Mouse (Mus musculus): ENCODE results near the gene Cpt1c. TPM values are rescaled to one million over a fixed set of nuclear protein-coding genes. Genes with fewer than 3 reads are reported as not detected.
A peak's percentile ranks its signal among the peaks of the same experiment; 100 is the strongest.
"Not testable (repeated sequence)": the region's sequence is repeated elsewhere in the genome, so short reads cannot be mapped to it uniquely, and the experiment has no call there.

Cpt1c gene
- 3.6 and 4.5 TPM in 2 replicates for total RNA-seq (2012; rRNA removed)
- total RNA-seq (2014; rRNA removed) = 10.2 and 10.3 TPM in 2 replicates
- 10.4 and 12.7 TPM in 2 replicates for polyA plus RNA-seq (2012; ENCODE audit: insufficient read length, low read depth)

DNA sequence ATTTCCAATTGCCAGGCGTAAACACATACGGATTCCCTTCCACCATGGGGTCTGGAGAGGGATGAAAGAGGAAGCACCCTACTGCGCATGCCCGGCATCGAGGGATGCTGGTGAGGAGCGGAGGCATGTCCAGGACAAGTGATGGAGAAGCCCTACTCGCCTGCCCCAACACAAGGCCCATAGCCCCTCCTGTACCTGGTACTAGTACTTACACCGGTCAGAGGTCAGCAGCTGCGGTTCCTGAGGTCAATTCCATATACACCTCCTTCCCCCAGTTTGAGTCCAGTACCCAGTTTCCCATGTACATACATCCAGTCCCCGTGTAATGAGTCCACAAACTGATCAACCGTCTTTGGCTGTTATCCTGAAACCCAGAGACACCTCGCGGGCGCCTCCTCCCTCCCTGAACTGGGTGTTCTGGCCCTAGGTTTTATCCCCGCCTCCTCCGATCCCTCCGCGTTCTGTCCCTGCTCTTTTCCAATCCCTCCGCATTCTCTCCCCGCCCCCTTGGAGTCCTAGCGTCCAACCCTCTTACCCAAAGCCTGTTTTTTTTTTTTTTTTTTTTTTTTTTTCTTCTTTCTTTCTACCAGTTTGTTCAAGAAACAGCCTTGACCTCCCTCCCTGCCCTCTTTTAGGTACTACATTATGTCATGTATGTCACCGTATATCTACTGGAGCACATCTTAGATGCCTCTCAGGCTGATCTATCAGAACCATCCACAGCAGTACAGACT, at the start of gene Cpt1c:
Gene Cpt1c, minus strand, starts transcription at position 469 of the 734 bp plus-strand sequence.
- Histone ChIP-seq H3K27ac (ENCODE audit: insufficient read depth, low read depth) (no peak within 1 kb of the TSS), H3K36me3 (replicated peaks in 1 of 2; ENCODE audit: control insufficient read depth in 1 of 2, insufficient read depth in 1 of 2, low read length in 1 of 2) (peaks cover 31 to 55% of the 10 kb centered on the region in 2 experiments), H3K9me3 (replicated peaks; ENCODE audit: low read length) (no peaks in the 10 kb centered on the region), H3K4me3 (replicated peaks in 1 of 3; ENCODE audit: low read depth in 2 of 3, low read length in 2 of 3, poor library complexity in 1 of 3) (peak within 1 kb of the TSS; percentile 5 to 55 (median 49)), H3K27me3 (replicated peaks) (no peaks in the 10 kb centered on the region), H3K9ac (ENCODE audit: insufficient read depth, low read depth) (no peak within 1 kb of the TSS), H3K4me2 (ENCODE audit: insufficient read depth, low read depth, poor library complexity, severe bottlenecking) (no peak within 1 kb of the TSS), H3K79me2 (replicated peaks; ENCODE audit: control insufficient read depth, extremely low read depth, insufficient read depth, poor library complexity, severe bottlenecking) (no peaks in the 10 kb centered on the region), H3K4me1 (ENCODE audit: control insufficient read depth in 1 of 2, insufficient read depth in 2 of 2) (peaks cover 7 to 25% of the 10 kb centered on the region in 2 experiments; a peak in 3 of 4 replicates)
- TF ChIP-seq POLR2A (IDR thresholded peaks at IDR 0.05; ENCODE audit: low read depth, low read length) = peak; percentile 51
- peak; percentile 53; the same call in 1 of the 2 replicates for TF ChIP-seq ZMIZ1 (IDR thresholded peaks at IDR 0.05; ENCODE audit: low read depth, low read length)
- no peak for TF ChIP-seq MAX (IDR thresholded peaks at IDR 0.05; ENCODE audit: low read length)
- TF ChIP-seq POLR2AphosphoS2 (IDR thresholded peaks at IDR 0.05; ENCODE audit: low read depth, low read length) = peak; percentile 80; the same call in 1 of the 2 replicates
- TF ChIP-seq NRF1 (IDR thresholded peaks at IDR 0.05; ENCODE audit: low read depth, low read length) = peak; percentile 78
- peak; percentile 37; the same call in 1 of the 2 replicates for TF ChIP-seq ZNF384 (IDR thresholded peaks at IDR 0.05; ENCODE audit: low read depth, low read length)
- dilution Hi-C loops (cut with MboI; ENCODE audit: extremely low pct_ligation_motif_present, extremely low pct_unique_long_range_greater_than_20kb, low sequenced_read_pairs) (no loop called here), in situ Hi-C loops (cut with MboI; ENCODE audit: low pct_ligation_motif_present, low pct_unique_long_range_greater_than_20kb, low sequenced_read_pairs) (no loop called here)
- peak; percentile 76 for DNase-seq (ENCODE audit: extremely low read depth)

DNA sequence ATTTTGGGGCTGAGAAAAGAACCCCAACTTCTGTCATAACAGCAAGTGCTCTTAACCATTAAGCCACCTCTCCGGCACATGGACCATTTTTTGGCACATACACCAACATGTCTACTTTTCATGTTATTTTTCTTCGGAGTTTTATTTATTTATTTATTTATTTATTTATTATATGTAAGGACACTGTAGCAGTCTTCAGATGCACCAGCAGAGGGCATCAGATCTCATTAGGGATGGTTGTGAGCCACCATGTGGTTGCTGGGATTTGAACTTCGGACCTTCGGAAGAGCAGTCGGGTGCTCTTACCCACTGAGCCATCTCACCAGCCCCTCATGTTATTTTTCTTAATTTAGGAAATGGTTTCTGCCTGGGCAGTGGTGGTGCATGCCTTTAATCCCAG, 49.1 kb upstream of the Cpt1c start:
- H3K27me3 ChIP-seq (replicated peaks); H3K4me3 ChIP-seq (replicated peaks in 1 of 3; ENCODE audit: low read depth in 2 of 3, low read length in 2 of 3, poor library complexity in 1 of 3); in situ Hi-C loops (cut with MboI; ENCODE audit: low pct_ligation_motif_present, low pct_unique_long_range_greater_than_20kb, low sequenced_read_pairs); dilution Hi-C loops (cut with MboI; ENCODE audit: extremely low pct_ligation_motif_present, extremely low pct_unique_long_range_greater_than_20kb, low sequenced_read_pairs); H3K9ac ChIP-seq (ENCODE audit: insufficient read depth, low read depth); H3K4me2 ChIP-seq (ENCODE audit: insufficient read depth, low read depth, poor library complexity, severe bottlenecking); H3K27ac ChIP-seq (ENCODE audit: insufficient read depth, low read depth); H3K79me2 ChIP-seq (replicated peaks; ENCODE audit: control insufficient read depth, extremely low read depth, insufficient read depth, poor library complexity, severe bottlenecking); DNase-seq (ENCODE audit: extremely low read depth); H3K9me3 ChIP-seq (replicated peaks; ENCODE audit: low read length); H3K4me1 ChIP-seq (ENCODE audit: control insufficient read depth in 1 of 2, insufficient read depth in 2 of 2): not testable (repeated sequence)
- peaks cover 10 to 52% of the 10 kb centered on the region in 2 experiments for H3K36me3 ChIP-seq (replicated peaks in 1 of 2; ENCODE audit: control insufficient read depth in 1 of 2, insufficient read depth in 1 of 2, low read length in 1 of 2)

DNA sequence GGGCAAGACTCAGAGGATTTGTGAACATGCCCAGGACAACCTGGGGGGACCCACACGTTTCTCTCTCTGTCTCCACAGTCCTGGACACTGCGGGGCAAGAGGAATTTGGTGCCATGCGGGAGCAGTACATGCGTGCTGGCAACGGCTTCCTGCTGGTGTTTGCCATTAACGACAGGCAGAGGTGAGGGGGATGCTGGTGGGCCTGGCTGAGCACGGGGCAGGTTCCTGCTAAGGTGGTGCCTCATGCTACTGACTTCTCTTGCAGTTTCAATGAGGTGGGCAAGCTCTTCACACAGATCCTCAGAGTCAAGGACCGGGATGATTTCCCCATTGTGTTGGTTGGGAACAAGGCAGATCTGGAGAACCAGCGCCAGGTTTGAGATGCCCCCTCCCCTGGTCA, 45.6 kb upstream of the Cpt1c start:
- in situ Hi-C loops (cut with MboI; ENCODE audit: low pct_ligation_motif_present, low pct_unique_long_range_greater_than_20kb, low sequenced_read_pairs) = no loop called here
- peaks cover 6% of the 10 kb centered on the region for H3K79me2 ChIP-seq (replicated peaks; ENCODE audit: control insufficient read depth, extremely low read depth, insufficient read depth, poor library complexity, severe bottlenecking)
- peaks cover 0 to 13% of the 10 kb centered on the region in 2 experiments; a peak in 2 of 4 replicates for H3K4me1 ChIP-seq (ENCODE audit: control insufficient read depth in 1 of 2, insufficient read depth in 2 of 2)
- no peak overlapping the region for H3K4me2 ChIP-seq (ENCODE audit: insufficient read depth, low read depth, poor library complexity, severe bottlenecking)
- H3K36me3 ChIP-seq (replicated peaks in 1 of 2; ENCODE audit: control insufficient read depth in 1 of 2, insufficient read depth in 1 of 2, low read length in 1 of 2) = peaks cover 0 to 22% of the 10 kb centered on the region in 2 experiments
- no peaks in the 10 kb centered on the region for H3K27me3 ChIP-seq (replicated peaks)
- H3K27ac ChIP-seq (ENCODE audit: insufficient read depth, low read depth) = no peak overlapping the region
- no peak for DNase-seq (ENCODE audit: extremely low read depth)
- no peak overlapping the region for H3K4me3 ChIP-seq (replicated peaks in 1 of 3; ENCODE audit: low read depth in 2 of 3, low read length in 2 of 3, poor library complexity in 1 of 3)
- TF ChIP-seq MAX (IDR thresholded peaks at IDR 0.05; ENCODE audit: low read length) (no peak), HCFC1 (IDR thresholded peaks at IDR 0.05; ENCODE audit: low read depth, low read length) (no peak), GABPA (IDR thresholded peaks at IDR 0.05; ENCODE audit: insufficient replicate concordance, low read depth, low read length) (no peak), KAT2A (IDR thresholded peaks at IDR 0.05; ENCODE audit: insufficient replicate concordance, low read length) (no peak), MAFK (IDR thresholded peaks at IDR 0.05; ENCODE audit: insufficient replicate concordance, low read length) (no peak), MXI1 (IDR thresholded peaks at IDR 0.05; ENCODE audit: low read depth, low read length) (no peak), POLR2AphosphoS2 (IDR thresholded peaks at IDR 0.05; ENCODE audit: low read depth, low read length) (no peak), CHD2 (IDR thresholded peaks at IDR 0.05; ENCODE audit: low read length) (no peak), IRF4 (IDR thresholded peaks at IDR 0.05; ENCODE audit: low read depth, low read length) (no peak), TBP (conservative IDR thresholded peaks at IDR 0.05; ENCODE audit: low read depth, low read length) (no peak), POLR2A (IDR thresholded peaks at IDR 0.05; ENCODE audit: low read depth, low read length) (no peak)
- no peak overlapping the region for H3K9ac ChIP-seq (ENCODE audit: insufficient read depth, low read depth)
- no peaks in the 10 kb centered on the region for H3K9me3 ChIP-seq (replicated peaks; ENCODE audit: low read length)
- dilution Hi-C loops (cut with MboI; ENCODE audit: extremely low pct_ligation_motif_present, extremely low pct_unique_long_range_greater_than_20kb, low sequenced_read_pairs) = no loop called here

All from CH12.LX (cell line).